Mouse (Mus musculus): ENCODE measurements around the gene Slfn4.
"Not testable (repeated sequence)": the region's sequence is repeated elsewhere in the genome, so short reads cannot be mapped to it uniquely, and the experiment has no call there.

The Slfn4 gene

GRCm38 (mm10) chr11:83174948-83175539 lies at the start of gene Slfn4:
Gene Slfn4, plus strand, starts transcription at chr11:83175186.
- CTCF ChIA-PET, result interaction anchor here (0.6 kb wide), 1 partner anchor 237 kb away, joined by 4 read pairs; no protein-coding TSS in a partner anchor

- CTCF ChIA-PET, result interaction anchor here (0.6 kb wide), 1 partner anchor 174 kb away, joined by 4 read pairs; no protein-coding TSS in a partner anchor
These were observed 49.4 kb upstream of the Slfn4 start for GRCm38 (mm10) chr11:83125633-83126032.

- CTCF ChIA-PET, result interaction anchor here (0.6 kb wide), 1 partner anchor 226 kb away, joined by 3 read pairs; no protein-coding TSS in a partner anchor
These were observed 37.7 kb upstream of the Slfn4 start for GRCm38 (mm10) chr11:83137253-83137652.

GRCm38 (mm10) chr11:83148939-83149338 lies 26.0 kb upstream of the Slfn4 start:
- CTCF ChIA-PET, result not testable (repeated sequence)

GRCm38 (mm10) chr11:83191134-83191893 lies 16.3 kb downstream of the Slfn4 start, which contains the start of gene Slfn3:
Gene Slfn3, plus strand, starts transcription at chr11:83191330.
- CTCF ChIA-PET, result interaction anchor here (0.6 kb wide), 1 partner anchor 220 kb away, joined by 7 read pairs; no protein-coding TSS in a partner anchor

- CTCF ChIA-PET, result no interaction called here
These were observed 17.0 kb downstream of the Slfn4 start for GRCm38 (mm10) chr11:83192001-83192400.

GRCm38 (mm10) chr11:83205002-83205401 lies 30.0 kb downstream of the Slfn4 start:
- CTCF ChIA-PET, result interaction anchor here (0.6 to 1.2 kb wide), 2 partner anchors 9 to 92 kb away, joined by 3 to 4 read pairs; no protein-coding TSS in a partner anchor

- CTCF ChIA-PET, result no interaction called here
These were observed 41.1 kb downstream of the Slfn4 start for GRCm38 (mm10) chr11:83216119-83216518.

GRCm38 (mm10) chr11:83221328-83221877 lies 46.4 kb downstream of the Slfn4 start:
- CTCF ChIA-PET, result no interaction called here

GRCm38 (mm10) chr11:83223367-83223766 lies 48.4 kb downstream of the Slfn4 start:
- CTCF ChIA-PET, result no interaction called here

GRCm38 (mm10) chr11:83223793-83224192 lies 48.8 kb downstream of the Slfn4 start:
- CTCF ChIA-PET, result not testable (repeated sequence)

GRCm38 (mm10) chr11:83224217-83224616 lies 49.2 kb downstream of the Slfn4 start:
- CTCF ChIA-PET, result no interaction called here

GRCm38 (mm10) chr11:83224750-83225149 lies 49.8 kb downstream of the Slfn4 start:
- CTCF ChIA-PET, result no interaction called here

GRCm38 (mm10) chr11:83225371-83225960 lies 50.5 kb downstream of the Slfn4 start:
- CTCF ChIA-PET, result no interaction called here

- CTCF ChIA-PET, result no interaction called here
These were observed 53.1 kb downstream of the Slfn4 start for GRCm38 (mm10) chr11:83227926-83228723.

- CTCF ChIA-PET, result no interaction called here
These were observed 56.0 kb downstream of the Slfn4 start for GRCm38 (mm10) chr11:83230966-83231365.

- CTCF ChIA-PET, result not testable (repeated sequence)
These were observed 58.6 kb downstream of the Slfn4 start for GRCm38 (mm10) chr11:83233621-83234020.

GRCm38 (mm10) chr11:83237390-83237789 lies 62.4 kb downstream of the Slfn4 start:
- CTCF ChIA-PET, result not testable (repeated sequence)

- CTCF ChIA-PET, result no interaction called here
These were observed 63.4 kb downstream of the Slfn4 start for GRCm38 (mm10) chr11:83238389-83238788.

- CTCF ChIA-PET, result no interaction called here
These were observed 64.8 kb downstream of the Slfn4 start for GRCm38 (mm10) chr11:83239811-83240210.
